Mouse (Mus musculus) embryonic facial prominence, embryonic 14.5 days (tissue): Measurements from ENCODE around the gene Jsrp1. TPM values are rescaled to one million over a fixed set of nuclear protein-coding genes. Genes with fewer than 3 reads are reported as not detected.

Experiments used
- ATAC-seq: fragments of 200-750 bp; cut with Nextera tagmentation; 2 replicates; pipeline ENCODE4 v1.8.0; 2017; ENCODE audit warnings: low read depth, moderate number of reproducible peaks, moderate TSS enrichment
- DNase-seq: peaks from one replicate; pipeline ENCODE4 v3.0.0-alpha.2; 2015; ENCODE audit warnings: low spot score
- H3K27ac ChIP-seq: fragments of 300-500 bp; sonication (generic); replicated peaks from 2 replicates; pipeline ENCODE4 v1.5.1; 2014; ENCODE audit warnings: low read depth, mild to moderate bottlenecking, low read length, moderate library complexity
- H3K27me3 ChIP-seq: fragments of 300-500 bp; sonication (generic); replicated peaks from 2 replicates; pipeline ENCODE4 v1.6.1; 2014; ENCODE audit warnings: low read length; ENCODE audit not compliant: control insufficient read depth, insufficient read depth
- H3K36me3 ChIP-seq: fragments of 300-500 bp; sonication (generic); 2 replicates; pipeline ENCODE4 v1.6.1; 2014; ENCODE audit warnings: low read length, mixed read lengths; ENCODE audit not compliant: control insufficient read depth, insufficient read depth
- H3K4me1 ChIP-seq: fragments of 300-500 bp; sonication (generic); 2 replicates; pipeline ENCODE4 v1.6.1; 2014; ENCODE audit warnings: antibody characterized with exemption, low read length; ENCODE audit not compliant: control insufficient read depth, insufficient read depth
- H3K4me2 ChIP-seq: fragments of 300-500 bp; sonication (generic); 2 replicates; pipeline ENCODE4 v1.6.1; 2014; ENCODE audit warnings: low read depth, mild to moderate bottlenecking, low read length, moderate library complexity, mixed read lengths
- H3K4me3 ChIP-seq: fragments of 300-500 bp; sonication (generic); 2 replicates; pipeline ENCODE4 v1.5.1; 2014; ENCODE audit warnings: low read depth, mild to moderate bottlenecking, low read length
- H3K9ac ChIP-seq: fragments of 300-500 bp; sonication (generic); 2 replicates; pipeline ENCODE4 v1.6.1; 2014; ENCODE audit warnings: low read depth, mild to moderate bottlenecking, low read length, moderate library complexity, mixed read lengths
- H3K9me3 ChIP-seq: fragments of 300-500 bp; sonication (generic); 2 replicates; pipeline ENCODE4 v1.6.1; 2016; ENCODE audit warnings: low read length; ENCODE audit not compliant: control insufficient read depth
- WGBS: fragments of 180-500 bp; shearing (Covaris S2); extraction: QIAGEN DNeasy Blood & Tissue Kit; methylation state at CpG from one replicate; pipeline ENCODE4 v1.1.7; 2014; 5-methylcytosine and 5-hydroxymethylcytosine counted together
- polyA plus RNA-seq: library from polyadenylated mRNA; unstranded; fragments of >200 nt; fragmentation: Nextera tagmentation; extraction: Ambion mirVana; gene quantifications from 2 replicates; pipeline ENCODE4 v1.2.1, GENCODE M21; 2014

Gene Jsrp1
- polyA plus RNA-seq, 1 experiment from 2014 or later = 20.3 TPM

DNA sequence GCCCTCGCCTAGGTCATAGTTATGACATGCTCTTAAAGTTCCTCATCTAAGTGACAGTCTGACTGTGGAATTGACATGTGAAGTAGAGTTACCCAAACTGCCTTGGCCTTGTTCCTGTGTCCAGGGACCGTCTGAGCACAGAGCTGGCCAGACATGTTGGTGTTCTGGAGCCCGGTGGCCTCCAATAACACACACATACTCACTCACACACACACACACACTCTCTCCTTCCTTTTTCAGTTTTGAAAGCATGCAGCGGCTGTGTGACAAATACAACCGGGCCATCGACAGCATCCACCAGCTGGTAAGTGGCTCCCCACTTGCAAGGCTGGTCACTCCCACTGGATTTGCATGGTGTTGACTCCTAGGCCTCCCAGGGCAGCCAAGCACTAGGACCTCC is 44.9 kb downstream of the Jsrp1 start:
- Histone ChIP-seq H3K9ac (no peak overlapping the region), H3K27me3 (no peaks in the 10 kb centered on the region), H3K9me3 (no peaks in the 10 kb centered on the region), H3K4me3 (no peak overlapping the region), H3K36me3 (peaks cover 80% of the 10 kb centered on the region), H3K4me2 (no peak overlapping the region), H3K4me1 (no peaks in the 10 kb centered on the region), H3K27ac (no peak overlapping the region)
- no peak for ATAC-seq
- 87% methylated on average over 6 of the region's 6 CpGs for WGBS
- no peak for DNase-seq

DNA sequence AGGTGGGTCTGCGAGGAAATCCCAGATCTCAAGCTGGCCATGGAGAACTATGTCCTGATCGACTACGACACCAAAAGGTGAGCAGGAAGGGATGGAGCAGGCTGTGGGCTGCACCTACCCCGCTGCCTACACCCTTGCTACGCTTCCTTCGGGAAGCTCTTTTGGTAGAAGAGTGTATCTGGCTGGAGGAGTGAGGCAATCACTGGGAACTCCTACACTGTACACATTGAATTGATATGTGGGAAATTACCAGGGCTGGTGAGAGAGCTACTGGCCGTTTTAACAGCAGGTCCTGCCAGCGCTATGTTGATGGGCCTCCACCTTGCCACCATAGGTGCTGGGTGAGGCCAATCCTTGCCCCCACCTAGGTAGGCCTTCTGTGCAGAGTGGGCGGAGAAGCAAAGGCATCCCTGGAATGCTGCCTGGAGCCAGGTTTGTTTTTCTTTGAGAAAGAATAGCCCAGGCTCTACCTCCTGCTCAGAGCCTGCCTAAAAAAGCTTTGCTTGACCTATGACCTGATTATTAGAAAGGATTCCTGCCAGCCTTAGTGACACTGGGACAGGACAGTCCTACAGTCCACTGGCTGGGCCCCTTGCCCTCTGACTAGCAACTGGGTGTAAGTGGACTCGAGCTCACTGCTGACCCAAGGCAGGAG is 47.0 kb downstream of the Jsrp1 start:
- no peak overlapping the region for H3K9ac ChIP-seq
- no peaks in the 10 kb centered on the region for H3K4me1 ChIP-seq
- H3K4me3 ChIP-seq = no peak overlapping the region
- no peak overlapping the region for H3K4me2 ChIP-seq
- H3K27ac ChIP-seq = no peak overlapping the region
- no peaks in the 10 kb centered on the region for H3K27me3 ChIP-seq
- DNase-seq (no peak), ATAC-seq (no peak)
- no peaks in the 10 kb centered on the region for H3K9me3 ChIP-seq
- 74% methylated on average over 10 of the region's 10 CpGs for WGBS
- H3K36me3 ChIP-seq = peaks cover 59% of the 10 kb centered on the region

DNA sequence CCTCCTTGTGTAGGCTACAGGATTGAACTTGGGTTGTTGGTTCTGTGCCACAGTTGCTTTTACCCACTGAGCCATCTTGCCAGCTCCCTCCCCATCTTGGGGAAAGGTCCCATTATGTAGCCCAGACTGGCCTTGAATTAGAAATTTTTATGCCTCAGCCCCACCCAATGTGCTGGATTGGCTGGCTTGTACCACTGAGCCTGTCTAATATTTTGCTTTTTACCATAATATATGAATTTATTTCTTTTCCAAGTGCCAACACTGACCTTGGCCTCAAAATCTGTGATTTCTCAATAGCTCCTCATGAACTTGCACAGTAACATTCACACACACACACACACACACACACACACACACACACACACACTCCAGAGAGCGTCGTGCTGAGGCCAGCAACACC is 47.6 kb downstream of the Jsrp1 start:
- DNase-seq (no peak), ATAC-seq (no peak)
- Histone ChIP-seq H3K36me3 (peaks cover 54% of the 10 kb centered on the region), H3K27me3 (no peaks in the 10 kb centered on the region), H3K27ac (no peak overlapping the region), H3K4me1 (no peaks in the 10 kb centered on the region), H3K9me3 (no peaks in the 10 kb centered on the region), H3K4me3 (no peak overlapping the region), H3K4me2 (no peak overlapping the region), H3K9ac (no peak overlapping the region)
- WGBS = 78% methylated on average over 2 of the region's 2 CpGs

DNA sequence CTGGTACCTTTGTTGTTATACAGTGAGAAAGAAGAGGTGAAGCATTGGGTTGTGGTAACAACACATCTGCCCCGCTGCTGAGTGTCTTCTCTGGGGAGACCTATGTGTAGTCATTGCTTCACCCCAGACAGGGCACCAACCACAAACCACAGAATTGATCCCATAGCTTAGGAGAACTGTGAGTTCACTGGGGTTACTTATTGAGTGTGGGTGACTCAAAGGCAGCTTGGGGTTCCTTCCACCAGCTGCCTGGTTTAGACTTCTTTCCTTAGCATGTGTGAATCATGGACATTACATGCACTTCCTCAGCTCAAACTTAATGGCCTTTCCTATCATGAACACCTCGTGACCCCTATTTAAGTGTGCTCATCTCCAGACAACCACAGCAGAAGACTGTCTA is 49.8 kb downstream of the Jsrp1 start:
- Histone ChIP-seq H3K27me3 (no peaks in the 10 kb centered on the region), H3K4me2 (no peak overlapping the region), H3K9ac (no peak overlapping the region), H3K36me3 (peaks cover 36% of the 10 kb centered on the region), H3K4me3 (no peak overlapping the region), H3K9me3 (no peaks in the 10 kb centered on the region), H3K27ac (no peak overlapping the region), H3K4me1 (no peaks in the 10 kb centered on the region)
- ATAC-seq (no peak), DNase-seq (no peak)
- WGBS = 93% methylated on average over 2 of the region's 2 CpGs

DNA sequence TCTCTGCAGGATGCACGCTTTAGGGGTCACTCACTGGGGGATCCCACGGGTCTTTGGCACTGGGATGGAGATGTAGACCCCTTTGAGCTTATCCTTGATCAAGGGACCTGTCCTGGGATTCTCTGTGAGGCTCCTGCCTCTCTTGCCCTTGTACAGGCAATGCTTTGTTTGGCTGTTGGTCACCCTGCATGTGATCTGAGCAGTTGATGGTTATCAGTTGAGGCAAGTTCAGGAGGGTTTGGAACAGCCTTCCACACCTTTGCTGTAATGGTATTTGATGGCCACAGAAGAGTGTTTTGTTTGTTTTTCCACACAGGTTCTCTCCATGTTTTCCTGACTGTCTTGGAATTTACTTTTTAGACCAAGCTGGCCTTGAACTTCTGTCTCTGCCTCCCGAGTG is 51.5 kb downstream of the Jsrp1 start:
- ATAC-seq (no peak), DNase-seq (no peak)
- Histone ChIP-seq H3K9ac (no peak overlapping the region), H3K36me3 (peaks cover 19% of the 10 kb centered on the region; the same call in 1 of the 2 replicates), H3K4me2 (no peak overlapping the region), H3K4me3 (no peak overlapping the region), H3K4me1 (peaks cover 9% of the 10 kb centered on the region), H3K27me3 (no peaks in the 10 kb centered on the region), H3K27ac (no peak overlapping the region), H3K9me3 (no peaks in the 10 kb centered on the region)
- 66% methylated on average over 3 of the region's 3 CpGs for WGBS

DNA sequence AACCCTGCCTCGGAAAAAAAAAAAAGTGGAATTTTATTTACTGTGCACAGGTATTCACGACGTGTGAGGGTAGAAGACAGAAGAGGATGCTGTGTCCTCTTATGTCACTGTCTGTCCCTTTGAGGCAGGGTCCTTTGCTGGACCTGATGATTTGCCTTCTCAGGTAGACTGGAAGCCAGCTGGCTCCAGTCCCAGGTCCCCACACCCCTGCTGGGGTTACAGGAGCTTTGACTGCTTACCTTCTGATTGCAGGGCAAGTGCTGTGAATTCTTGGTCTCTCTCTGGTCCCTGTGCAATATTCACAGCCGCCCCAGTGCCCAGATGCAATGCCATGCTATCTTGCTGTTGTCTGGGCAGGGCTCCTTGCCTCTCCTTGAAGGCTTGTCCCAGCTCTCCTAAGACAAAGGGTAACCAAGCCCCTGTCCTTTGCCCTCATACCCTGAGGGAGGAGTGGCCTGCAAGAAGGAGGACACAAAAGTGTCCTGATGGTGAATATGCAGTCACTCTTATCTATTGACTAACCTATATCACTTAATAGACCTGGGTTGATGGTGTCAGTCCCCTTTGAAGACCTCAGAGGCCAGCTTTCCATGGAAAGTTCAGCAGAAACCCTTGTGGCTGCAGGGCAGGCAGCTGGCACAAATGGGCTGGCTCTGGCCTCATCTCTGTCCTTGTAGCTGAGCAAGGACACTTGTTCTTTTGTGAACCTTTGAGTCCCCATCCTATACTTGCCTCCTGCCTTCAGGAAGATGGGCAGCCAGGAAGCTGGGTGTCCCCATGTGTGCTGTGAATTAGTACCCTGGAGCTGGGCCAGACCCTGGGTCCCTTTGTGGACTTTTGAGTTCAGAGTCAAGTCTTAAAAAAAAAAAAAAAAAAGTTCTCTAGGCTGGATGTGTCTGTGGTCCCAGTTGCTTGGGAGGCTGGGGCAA is 52.4 kb downstream of the Jsrp1 start:
- Histone ChIP-seq H3K4me3 (no peak overlapping the region), H3K27me3 (no peaks in the 10 kb centered on the region), H3K36me3 (peaks cover 9% of the 10 kb centered on the region; the same call in 1 of the 2 replicates), H3K9me3 (no peaks in the 10 kb centered on the region), H3K4me1 (peaks cover 19% of the 10 kb centered on the region), H3K9ac (no peak overlapping the region), H3K4me2 (no peak overlapping the region), H3K27ac (no peak overlapping the region)
- 89% methylated on average over 4 of the region's 4 CpGs for WGBS
- DNase-seq (no peak), ATAC-seq (no peak)

DNA sequence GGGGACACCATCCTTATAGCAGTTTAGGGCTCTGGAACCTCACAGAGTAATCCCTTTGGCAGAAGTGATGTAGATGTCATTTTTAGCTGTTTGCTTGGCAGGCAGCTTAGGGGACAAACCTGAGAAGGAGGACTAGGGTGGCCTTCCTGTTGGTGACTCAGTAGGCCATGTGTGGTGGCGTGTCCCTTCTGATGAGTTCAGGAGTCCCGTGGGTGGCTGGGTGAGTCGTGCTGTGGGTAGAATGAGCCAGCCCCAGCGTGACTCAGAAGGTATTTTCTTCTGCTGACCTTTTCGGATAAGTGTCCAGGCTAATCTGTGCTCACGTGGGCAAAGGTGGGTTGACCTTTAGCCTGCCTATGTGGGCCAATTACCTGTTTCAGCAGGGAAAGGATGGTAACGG is 54.6 kb downstream of the Jsrp1 start:
- Histone ChIP-seq H3K36me3 (no peaks in the 10 kb centered on the region), H3K9ac (no peak overlapping the region), H3K4me1 (peaks cover 19% of the 10 kb centered on the region), H3K27me3 (no peaks in the 10 kb centered on the region), H3K4me2 (no peak overlapping the region), H3K4me3 (no peak overlapping the region), H3K9me3 (no peaks in the 10 kb centered on the region), H3K27ac (no peak overlapping the region)
- WGBS = 67% methylated on average over 7 of the region's 7 CpGs
- DNase-seq = no peak
- ATAC-seq = no peak
